Mouse (Mus musculus): ENCODE results near the gene Acsbg1. TPM values are rescaled to one million over a fixed set of nuclear protein-coding genes. Genes with fewer than 3 reads are reported as not detected.
"Not testable (repeated sequence)": the region's sequence is repeated elsewhere in the genome, so short reads cannot be mapped to it uniquely, and the experiment has no call there.

Gene Acsbg1
- polyA plus RNA-seq, 1 experiment from 2014 or later, result 0.25 TPM

GRCm38 (mm10) chr9:54691241-54691805 is 29.7 kb upstream of the Acsbg1 start:
- Histone ChIP-seq H3K27me3 (peaks cover 13% of the 10 kb centered on the region), H3K9ac (peak overlapping the region; percentile 56), H3K4me2 (replicated peaks) (peak overlapping the region; percentile 67), H3K4me3 (peak overlapping the region; percentile 38)
- H3K27ac ChIP-seq; ATAC-seq (ENCODE audit: low FRiP score, low read depth); H3K4me1 ChIP-seq; H3K36me3 ChIP-seq; H3K9me3 ChIP-seq: not testable (repeated sequence)
- WGBS, result 4% methylated on average over 31 of the region's 31 CpGs

- not testable (repeated sequence) for ATAC-seq (ENCODE audit: low FRiP score, low read depth); H3K4me3 ChIP-seq; H3K9ac ChIP-seq; H3K4me1 ChIP-seq; H3K4me2 ChIP-seq (replicated peaks); H3K36me3 ChIP-seq; H3K9me3 ChIP-seq; H3K27ac ChIP-seq
- peaks cover 13% of the 10 kb centered on the region for H3K27me3 ChIP-seq
- 75% methylated on average over 2 of the region's 2 CpGs for WGBS
Measured at GRCm38 (mm10) chr9:54690697-54691096, 29.0 kb upstream of the Acsbg1 start.

GRCm38 (mm10) chr9:54689446-54689845 is 27.8 kb upstream of the Acsbg1 start:
- no peaks in the 10 kb centered on the region for H3K9me3 ChIP-seq
- H3K36me3 ChIP-seq, result no peaks in the 10 kb centered on the region
- peaks cover 13% of the 10 kb centered on the region for H3K27me3 ChIP-seq
- H3K4me1 ChIP-seq, result no peaks in the 10 kb centered on the region
- ATAC-seq (ENCODE audit: low FRiP score, low read depth), result no peak
- H3K9ac ChIP-seq, result no peak overlapping the region
- H3K4me3 ChIP-seq, result no peak overlapping the region
- no peak overlapping the region for H3K4me2 ChIP-seq (replicated peaks)
- 73% methylated on average over 8 of the region's 8 CpGs for WGBS
- H3K27ac ChIP-seq, result no peak overlapping the region

GRCm38 (mm10) chr9:54687246-54688236 is 25.9 kb upstream of the Acsbg1 start:
- H3K4me2 ChIP-seq (replicated peaks), result no peak overlapping the region
- no peaks in the 10 kb centered on the region for H3K4me1 ChIP-seq
- no peak overlapping the region for H3K27ac ChIP-seq
- no peaks in the 10 kb centered on the region for H3K9me3 ChIP-seq
- WGBS, result 64% methylated on average over 14 of the region's 14 CpGs
- H3K9ac ChIP-seq, result no peak overlapping the region
- no peak overlapping the region for H3K4me3 ChIP-seq
- H3K27me3 ChIP-seq, result peaks cover 9% of the 10 kb centered on the region
- ATAC-seq (ENCODE audit: low FRiP score, low read depth), result no peak
- no peaks in the 10 kb centered on the region for H3K36me3 ChIP-seq

- H3K4me1 ChIP-seq, result no peaks in the 10 kb centered on the region
- H3K9ac ChIP-seq, result no peak overlapping the region
- no peaks in the 10 kb centered on the region for H3K9me3 ChIP-seq
- H3K4me3 ChIP-seq, result no peak overlapping the region
- H3K36me3 ChIP-seq, result no peaks in the 10 kb centered on the region
- H3K4me2 ChIP-seq (replicated peaks), result no peak overlapping the region
- WGBS, result 63% methylated on average over 7 of the region's 7 CpGs
- no peak for ATAC-seq (ENCODE audit: low FRiP score, low read depth)
- H3K27ac ChIP-seq, result no peak overlapping the region
- H3K27me3 ChIP-seq, result no peaks in the 10 kb centered on the region; the same call in 1 of the 2 replicates
Measured at GRCm38 (mm10) chr9:54683814-54684605, 22.3 kb upstream of the Acsbg1 start.

- Histone ChIP-seq H3K4me3 (no peak overlapping the region), H3K9ac (no peak overlapping the region), H3K9me3 (no peaks in the 10 kb centered on the region), H3K4me1 (no peaks in the 10 kb centered on the region), H3K27me3 (no peaks in the 10 kb centered on the region), H3K36me3 (no peaks in the 10 kb centered on the region), H3K27ac (no peak overlapping the region), H3K4me2 (replicated peaks) (no peak overlapping the region)
- 57% methylated on average over 2 of the region's 4 CpGs for WGBS
- ATAC-seq (ENCODE audit: low FRiP score, low read depth), result no peak
Measured at GRCm38 (mm10) chr9:54682846-54683245, 21.2 kb upstream of the Acsbg1 start.

GRCm38 (mm10) chr9:54676531-54676986 is 14.9 kb upstream of the Acsbg1 start:
- peak; percentile 71; the same call in 1 of the 2 replicates for ATAC-seq (ENCODE audit: low FRiP score, low read depth)
- WGBS, result 2% methylated on average over 14 of the region's 14 CpGs
- no peak overlapping the region for H3K27ac ChIP-seq
- no peaks in the 10 kb centered on the region for H3K27me3 ChIP-seq
- no peaks in the 10 kb centered on the region for H3K9me3 ChIP-seq
- no peaks in the 10 kb centered on the region for H3K4me1 ChIP-seq
- no peaks in the 10 kb centered on the region for H3K36me3 ChIP-seq
- H3K9ac ChIP-seq, result peak overlapping the region; percentile 65
- peak overlapping the region; percentile 42 for H3K4me3 ChIP-seq
- peak overlapping the region; percentile 66 for H3K4me2 ChIP-seq (replicated peaks)

- Histone ChIP-seq H3K4me1 (no peaks in the 10 kb centered on the region), H3K36me3 (no peaks in the 10 kb centered on the region), H3K27ac (no peak overlapping the region), H3K27me3 (no peaks in the 10 kb centered on the region), H3K4me2 (replicated peaks) (no peak overlapping the region), H3K9me3 (no peaks in the 10 kb centered on the region), H3K9ac (no peak overlapping the region), H3K4me3 (no peak overlapping the region)
- no peak for ATAC-seq (ENCODE audit: low FRiP score, low read depth)
- 87% methylated on average over 13 of the region's 13 CpGs for WGBS
Measured at GRCm38 (mm10) chr9:54673887-54674286, 12.2 kb upstream of the Acsbg1 start.

- no peaks in the 10 kb centered on the region for H3K36me3 ChIP-seq
- no peak overlapping the region for H3K27ac ChIP-seq
- H3K4me2 ChIP-seq (replicated peaks), result no peak overlapping the region
- WGBS, result 76% methylated on average over 3 of the region's 3 CpGs
- H3K27me3 ChIP-seq, result no peaks in the 10 kb centered on the region
- no peaks in the 10 kb centered on the region for H3K4me1 ChIP-seq
- ATAC-seq (ENCODE audit: low FRiP score, low read depth), result no peak
- H3K4me3 ChIP-seq, result no peak overlapping the region
- no peaks in the 10 kb centered on the region for H3K9me3 ChIP-seq
- H3K9ac ChIP-seq, result no peak overlapping the region
Measured at GRCm38 (mm10) chr9:54671962-54672361, 10.3 kb upstream of the Acsbg1 start.

- no peak for ATAC-seq (ENCODE audit: low FRiP score, low read depth)
- no peaks in the 10 kb centered on the region for H3K36me3 ChIP-seq
- H3K9me3 ChIP-seq, result peaks cover 2% of the 10 kb centered on the region; the same call in 1 of the 2 replicates
- no peak overlapping the region for H3K9ac ChIP-seq
- H3K27ac ChIP-seq, result no peak overlapping the region
- no peak overlapping the region for H3K4me2 ChIP-seq (replicated peaks)
- H3K4me1 ChIP-seq, result no peaks in the 10 kb centered on the region
- H3K27me3 ChIP-seq, result no peaks in the 10 kb centered on the region
- 67% methylated on average over 4 of the region's 4 CpGs for whole genome bisulfite sequencing
- no peak overlapping the region for H3K4me3 ChIP-seq
Measured at GRCm38 (mm10) chr9:54668455-54668854, 6.8 kb upstream of the Acsbg1 start.

GRCm38 (mm10) chr9:54666116-54666515 is 4.4 kb upstream of the Acsbg1 start:
- Histone ChIP-seq H3K27me3 (no peaks in the 10 kb centered on the region), H3K4me2 (replicated peaks) (no peak overlapping the region), H3K4me1 (peaks cover 13% of the 10 kb centered on the region), H3K4me3 (no peak overlapping the region), H3K36me3 (no peaks in the 10 kb centered on the region), H3K27ac (no peak overlapping the region), H3K9ac (no peak overlapping the region), H3K9me3 (peaks cover 2% of the 10 kb centered on the region; the same call in 1 of the 2 replicates)
- 93% methylated on average over 3 of the region's 3 CpGs for WGBS
- no peak for ATAC-seq (ENCODE audit: low FRiP score, low read depth)

GRCm38 (mm10) chr9:54664358-54664757 is 2.7 kb upstream of the Acsbg1 start:
- Histone ChIP-seq H3K4me2 (replicated peaks) (no peak overlapping the region), H3K36me3 (no peaks in the 10 kb centered on the region), H3K27ac (no peak overlapping the region), H3K9me3 (peaks cover 2% of the 10 kb centered on the region; the same call in 1 of the 2 replicates), H3K4me3 (no peak overlapping the region), H3K4me1 (peaks cover 13% of the 10 kb centered on the region), H3K9ac (no peak overlapping the region), H3K27me3 (no peaks in the 10 kb centered on the region)
- 76% methylated on average over 9 of the region's 9 CpGs for WGBS
- no peak for ATAC-seq (ENCODE audit: low FRiP score, low read depth)

Data from limb, embryonic 13.5 days (tissue).